Mouse (Mus musculus) heart, adult 2 months (tissue): ENCODE results near the gene Ccng2. TPM values are rescaled to one million over a fixed set of nuclear protein-coding genes. Genes with fewer than 3 reads are reported as not detected.
A peak's percentile ranks its signal among the peaks of the same experiment; 100 is the strongest.

ENCODE experiments used
- DNase-seq, 2 experiments: peaks; one replicate each; pipeline ENCODE4 v3.0.0; 2021
- H3K27ac ChIP-seq: fragments of 200-600 bp; 2 replicates; pipeline ENCODE4 v1.8.1; 2022
- H3K27me3 ChIP-seq: fragments of 200-500 bp; 2 replicates; pipeline ENCODE4 v1.6.1; 2012; ENCODE audit warnings: mild to moderate bottlenecking, low read length, inconsistent platforms, mixed read lengths; ENCODE audit not compliant: control insufficient read depth, insufficient read depth
- H3K36me3 ChIP-seq: fragments of 200-500 bp; 2 replicates; pipeline ENCODE4 v1.6.1; 2012; ENCODE audit warnings: low read length, inconsistent platforms; ENCODE audit not compliant: control insufficient read depth, insufficient read depth
- H3K4me1 ChIP-seq: fragments of 200-500 bp; 2 replicates; pipeline ENCODE4 v1.6.1; 2011; ENCODE audit warnings: low read length; ENCODE audit not compliant: control insufficient read depth, insufficient read depth
- H3K4me3 ChIP-seq: fragments of 200-600 bp; 2 replicates; pipeline ENCODE4 v1.8.1; 2022
- H3K79me2 ChIP-seq: fragments of 200-500 bp; replicated peaks from 2 replicates; pipeline ENCODE4 v1.6.1; 2012; ENCODE audit warnings: mild to moderate bottlenecking, inconsistent platforms, low read length, moderate library complexity, mixed read lengths; ENCODE audit not compliant: control insufficient read depth, insufficient read depth
- H3K9ac ChIP-seq: fragments of 200-500 bp; 2 replicates; pipeline ENCODE4 v1.6.1; 2012; ENCODE audit warnings: low read depth, mild to moderate bottlenecking, control low read depth, inconsistent platforms, low read length, mixed read lengths
- CTCF ChIP-seq: fragments of 200-600 bp; IDR thresholded peaks from 2 replicates; pipeline ENCODE4 v1.8.1; 2022; ENCODE audit warnings: antibody characterized with exemption, mild to moderate bottlenecking, moderate library complexity
- EP300 ChIP-seq: fragments of 200-500 bp; IDR thresholded peaks from 2 replicates; pipeline ENCODE4 v1.6.1; 2011; ENCODE audit warnings: low read depth, low read length, control low read depth; ENCODE audit not compliant: insufficient read depth
- POLR2A ChIP-seq: fragments of 200-500 bp; IDR thresholded peaks from 2 replicates; pipeline ENCODE4 v1.6.1; 2011; ENCODE audit warnings: mild to moderate bottlenecking, low read depth, low read length, control low read depth; ENCODE audit not compliant: insufficient read depth
- WGBS: fragments of 180-500 bp; shearing (Covaris S2); methylation state at CpG from one replicate; pipeline ENCODE4 v1.1.7; 2018; 5-methylcytosine and 5-hydroxymethylcytosine counted together
- intact Hi-C: fragments of 180-260 bp; cut with DNase I; formaldehyde crosslinking; loops from one replicate; pipeline ENCODE4 v1.15.1; 2025
- polyA plus RNA-seq: library from polyadenylated mRNA; depleted of rRNA; stranded (reverse); fragments of >200 nt; gene quantifications from 2 replicates; pipeline ENCODE4 v1.2.3, GENCODE M21; 2012
- total RNA-seq, 2 experiments: library from RNA; stranded (reverse); gene quantifications; 2 replicates each; pipeline ENCODE4 v1.2.3; 2021

Ccng2 gene
- total and polyA plus RNA-seq, 3 experiments = 7.2 to 13.5 (median 12.3) TPM

- H3K36me3 ChIP-seq = no peaks in the 10 kb centered on the region
- no peak overlapping the region for H3K27ac ChIP-seq
- H3K4me3 ChIP-seq = no peak overlapping the region
- intact Hi-C loops = no loop called here
- H3K9ac ChIP-seq = no peak overlapping the region
- no peak for DNase-seq
- no peaks in the 10 kb centered on the region for H3K79me2 ChIP-seq
- no peaks in the 10 kb centered on the region; the same call in 1 of the 2 replicates for H3K4me1 ChIP-seq
- TF ChIP-seq POLR2A = no peak
- no peak for TF ChIP-seq CTCF
- no peak for TF ChIP-seq EP300
- no peaks in the 10 kb centered on the region for H3K27me3 ChIP-seq
- 75% methylated on average over 4 of the region's 4 CpGs for WGBS
These were observed 30.5 kb upstream of the Ccng2 start for GRCm38 (mm10) chr5:93236541-93236940.

GRCm38 (mm10) chr5:93239590-93240544 lies 27.2 kb upstream of the Ccng2 start:
- TF ChIP-seq CTCF (no peak), EP300 (no peak), POLR2A (no peak)
- WGBS = 57% methylated on average over 8 of the region's 8 CpGs
- Histone ChIP-seq H3K27ac (no peak overlapping the region), H3K79me2 (no peaks in the 10 kb centered on the region), H3K4me1 (no peaks in the 10 kb centered on the region; the same call in 1 of the 2 replicates), H3K9ac (no peak overlapping the region), H3K27me3 (no peaks in the 10 kb centered on the region), H3K36me3 (no peaks in the 10 kb centered on the region), H3K4me3 (no peak overlapping the region)
- DNase-seq = no peak
- intact Hi-C loops = no loop called here

GRCm38 (mm10) chr5:93245280-93245679 lies 21.8 kb upstream of the Ccng2 start:
- no peaks in the 10 kb centered on the region for H3K79me2 ChIP-seq
- WGBS = 87% methylated on average over 2 of the region's 2 CpGs
- intact Hi-C loops = no loop called here
- DNase-seq = no peak
- H3K27me3 ChIP-seq = no peaks in the 10 kb centered on the region
- H3K4me3 ChIP-seq = no peak overlapping the region
- no peaks in the 10 kb centered on the region for H3K4me1 ChIP-seq
- no peaks in the 10 kb centered on the region for H3K36me3 ChIP-seq
- no peak overlapping the region for H3K9ac ChIP-seq
- H3K27ac ChIP-seq = no peak overlapping the region
- no peak for TF ChIP-seq POLR2A
- no peak for TF ChIP-seq EP300
- no peak for TF ChIP-seq CTCF

- 87% methylated on average over 6 of the region's 6 CpGs for WGBS
These were observed 17.0 kb upstream of the Ccng2 start for GRCm38 (mm10) chr5:93249940-93250578.

GRCm38 (mm10) chr5:93251001-93251760 lies 15.9 kb upstream of the Ccng2 start:
- DNase-seq = peak; percentile 55 to 81
- 0 out of 2 replicates have a peak, but pooled peaks have one; percentile 39 for TF ChIP-seq EP300
- TF ChIP-seq CTCF = no peak
- intact Hi-C loops = no loop called here
- Histone ChIP-seq H3K4me1 (no peaks in the 10 kb centered on the region), H3K27me3 (no peaks in the 10 kb centered on the region), H3K4me3 (no peak overlapping the region), H3K9ac (no peak overlapping the region), H3K79me2 (no peaks in the 10 kb centered on the region), H3K36me3 (no peaks in the 10 kb centered on the region), H3K27ac (no peak overlapping the region)
- 54% methylated on average over 12 of the region's 12 CpGs for WGBS

More at GRCm38 (mm10) chr5:93249940-93250578, 17.0 kb upstream of the Ccng2 start:
- intact Hi-C loops = no loop called here
- Histone ChIP-seq H3K27me3 (no peaks in the 10 kb centered on the region), H3K27ac (no peak overlapping the region), H3K36me3 (no peaks in the 10 kb centered on the region), H3K9ac (no peak overlapping the region), H3K79me2 (no peaks in the 10 kb centered on the region), H3K4me1 (no peaks in the 10 kb centered on the region), H3K4me3 (no peak overlapping the region)
- DNase-seq = no peak
- no peak for TF ChIP-seq EP300
- no peak for TF ChIP-seq POLR2A
- TF ChIP-seq CTCF = no peak
